Mouse (Mus musculus): ENCODE measurements around the gene Pax4.

- no peak for TF ChIP-seq POLR2A (IDR thresholded peaks at IDR 0.05; ENCODE audit: control insufficient read depth, low read depth, low read length)
- TF ChIP-seq CTCF (IDR thresholded peaks at IDR 0.05; ENCODE audit: control insufficient read depth, insufficient read depth, insufficient replicate concordance, low read depth, low read length) = no peak
Measured at GRCm38 (mm10) chr6:28397681-28398203, 51.4 kb downstream of the Pax4 start, which contains the start of gene Zfp800.

Measured in testis, adult 2 months (tissue).